Mouse (Mus musculus): ENCODE data around the gene Snrpf. TPM values are rescaled to one million over a fixed set of nuclear protein-coding genes. Genes with fewer than 3 reads are reported as not detected.
A peak's percentile ranks its signal among the peaks of the same experiment; 100 is the strongest.

Snrpf gene
- polyA plus RNA-seq, 1 experiment from 2014 or later: 41.3 TPM

GRCm38 (mm10) chr10:93614850-93615249 lies 25.3 kb upstream of the Snrpf start:
- ATAC-seq (ENCODE audit: low read depth): no peak
- Histone ChIP-seq H3K27ac (ENCODE audit: low read length) (no peak overlapping the region), H3K9me3 (replicated peaks; ENCODE audit: control insufficient read depth, low read length) (no peaks in the 10 kb centered on the region), H3K9ac (ENCODE audit: low read depth, low read length) (no peak overlapping the region), H3K27me3 (ENCODE audit: control insufficient read depth, insufficient read depth, low read depth, low read length) (no peaks in the 10 kb centered on the region), H3K4me3 (ENCODE audit: low read depth, low read length) (no peak overlapping the region), H3K36me3 (ENCODE audit: control insufficient read depth, insufficient read depth) (no peaks in the 10 kb centered on the region), H3K4me1 (ENCODE audit: control insufficient read depth, low read depth, low read length) (no peaks in the 10 kb centered on the region; the same call in 1 of the 2 replicates), H3K4me2 (ENCODE audit: low read depth, low read length) (no peak overlapping the region)
- 48% methylated on average over 8 of the region's 8 CpGs for WGBS (ENCODE audit: insufficient replicate concordance)

DNA sequence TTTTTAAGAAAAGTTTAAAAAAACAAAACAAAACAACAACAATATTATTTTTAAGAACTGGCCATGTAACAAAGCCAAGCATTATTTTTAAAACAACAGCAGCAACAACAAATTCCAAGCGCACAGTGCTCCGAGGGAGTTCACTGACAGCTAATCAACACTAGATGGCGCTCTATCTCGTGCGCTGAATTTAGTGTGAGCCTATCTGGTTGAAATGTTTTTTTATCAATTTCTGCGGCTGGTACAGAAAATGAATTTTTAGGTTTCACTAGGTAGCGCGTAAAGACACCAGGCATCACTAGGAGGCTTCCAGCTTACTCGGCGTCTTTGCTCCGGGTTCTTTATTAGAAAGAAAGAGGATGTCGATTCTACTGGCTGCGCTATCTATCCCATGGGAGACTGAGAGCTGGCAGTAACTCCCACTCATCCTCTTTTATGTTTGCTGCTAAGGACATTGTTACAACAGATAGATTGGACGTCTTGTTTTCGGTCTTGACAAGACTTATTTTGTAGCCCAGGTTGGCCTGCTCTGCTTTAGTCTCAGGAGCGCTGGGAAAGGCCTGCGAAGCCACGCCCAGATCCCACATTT lies 22.0 kb upstream of the Snrpf start:
- 0 out of 2 replicates have a peak, but pooled peaks cover 2% of the 10 kb centered on the region for H3K9me3 ChIP-seq (replicated peaks; ENCODE audit: control insufficient read depth, low read length)
- ATAC-seq (ENCODE audit: low read depth): no peak
- no peaks in the 10 kb centered on the region for H3K36me3 ChIP-seq (ENCODE audit: control insufficient read depth, insufficient read depth)
- no peaks in the 10 kb centered on the region; the same call in 1 of the 2 replicates for H3K4me1 ChIP-seq (ENCODE audit: control insufficient read depth, low read depth, low read length)
- 0 out of 2 replicates have a peak overlapping the region, but pooled peaks have one; percentile 1 for H3K4me2 ChIP-seq (ENCODE audit: low read depth, low read length)
- H3K27ac ChIP-seq (ENCODE audit: low read length): no peak overlapping the region
- no peak overlapping the region for H3K4me3 ChIP-seq (ENCODE audit: low read depth, low read length)
- H3K27me3 ChIP-seq (ENCODE audit: control insufficient read depth, insufficient read depth, low read depth, low read length): no peaks in the 10 kb centered on the region
- no peak overlapping the region for H3K9ac ChIP-seq (ENCODE audit: low read depth, low read length)
- WGBS (ENCODE audit: insufficient replicate concordance): 37% methylated on average over 18 of the region's 18 CpGs

- Histone ChIP-seq H3K4me3 (ENCODE audit: low read depth, low read length) (no peak overlapping the region), H3K27ac (ENCODE audit: low read length) (no peak overlapping the region), H3K4me1 (ENCODE audit: control insufficient read depth, low read depth, low read length) (no peaks in the 10 kb centered on the region; the same call in 1 of the 2 replicates), H3K9ac (ENCODE audit: low read depth, low read length) (no peak overlapping the region), H3K9me3 (replicated peaks; ENCODE audit: control insufficient read depth, low read length) (0 out of 2 replicates have a peak, but pooled peaks cover 2% of the 10 kb centered on the region), H3K27me3 (ENCODE audit: control insufficient read depth, insufficient read depth, low read depth, low read length) (no peaks in the 10 kb centered on the region), H3K4me2 (ENCODE audit: low read depth, low read length) (no peak overlapping the region), H3K36me3 (ENCODE audit: control insufficient read depth, insufficient read depth) (no peaks in the 10 kb centered on the region)
- 100% methylated on average over 1 of the region's 1 CpGs for WGBS (ENCODE audit: insufficient replicate concordance)
- no peak for ATAC-seq (ENCODE audit: low read depth)
Observed at GRCm38 (mm10) chr10:93610896-93611295, 21.4 kb upstream of the Snrpf start.

GRCm38 (mm10) chr10:93609236-93609635 lies 19.7 kb upstream of the Snrpf start:
- 85% methylated on average over 7 of the region's 7 CpGs for WGBS (ENCODE audit: insufficient replicate concordance)
- no peaks in the 10 kb centered on the region for H3K27me3 ChIP-seq (ENCODE audit: control insufficient read depth, insufficient read depth, low read depth, low read length)

DNA sequence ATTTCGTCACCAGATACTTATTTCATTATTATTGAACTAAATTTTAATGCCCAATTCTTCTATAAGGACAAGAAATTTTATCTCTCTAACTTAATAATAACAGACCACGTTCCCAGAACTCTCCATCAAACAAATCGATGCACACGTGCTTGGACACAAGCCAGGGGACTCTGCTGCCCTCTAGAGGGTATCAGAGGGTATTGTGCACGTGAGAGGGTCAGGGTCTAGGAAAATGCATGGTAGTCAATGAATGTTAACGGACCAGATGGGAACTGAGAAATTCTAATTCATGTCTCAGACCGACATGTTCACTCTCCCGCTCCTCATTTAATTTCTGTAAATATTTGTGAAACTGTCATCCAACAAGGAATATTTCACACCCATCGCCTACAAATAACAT lies 18.5 kb upstream of the Snrpf start:
- H3K36me3 ChIP-seq (ENCODE audit: control insufficient read depth, insufficient read depth): no peaks in the 10 kb centered on the region
- H3K9ac ChIP-seq (ENCODE audit: low read depth, low read length): no peak overlapping the region
- no peak overlapping the region for H3K4me3 ChIP-seq (ENCODE audit: low read depth, low read length)
- ATAC-seq (ENCODE audit: low read depth): no peak
- no peak overlapping the region for H3K27ac ChIP-seq (ENCODE audit: low read length)
- H3K4me1 ChIP-seq (ENCODE audit: control insufficient read depth, low read depth, low read length): no peaks in the 10 kb centered on the region; the same call in 1 of the 2 replicates
- 0 out of 2 replicates have a peak, but pooled peaks cover 2% of the 10 kb centered on the region for H3K9me3 ChIP-seq (replicated peaks; ENCODE audit: control insufficient read depth, low read length)
- 66% methylated on average over 9 of the region's 9 CpGs for WGBS (ENCODE audit: insufficient replicate concordance)
- no peaks in the 10 kb centered on the region for H3K27me3 ChIP-seq (ENCODE audit: control insufficient read depth, insufficient read depth, low read depth, low read length)
- H3K4me2 ChIP-seq (ENCODE audit: low read depth, low read length): no peak overlapping the region

More at GRCm38 (mm10) chr10:93609236-93609635, 19.7 kb upstream of the Snrpf start:
- Histone ChIP-seq H3K4me2 (ENCODE audit: low read depth, low read length) (no peak overlapping the region), H3K36me3 (ENCODE audit: control insufficient read depth, insufficient read depth) (no peaks in the 10 kb centered on the region), H3K27ac (ENCODE audit: low read length) (no peak overlapping the region), H3K9me3 (replicated peaks; ENCODE audit: control insufficient read depth, low read length) (0 out of 2 replicates have a peak, but pooled peaks cover 2% of the 10 kb centered on the region), H3K9ac (ENCODE audit: low read depth, low read length) (no peak overlapping the region), H3K4me3 (ENCODE audit: low read depth, low read length) (no peak overlapping the region), H3K4me1 (ENCODE audit: control insufficient read depth, low read depth, low read length) (no peaks in the 10 kb centered on the region; the same call in 1 of the 2 replicates)
- no peak for ATAC-seq (ENCODE audit: low read depth)

GRCm38 (mm10) chr10:93606326-93606725 lies 16.8 kb upstream of the Snrpf start:
- H3K4me2 ChIP-seq (ENCODE audit: low read depth, low read length): no peak overlapping the region
- 77% methylated on average over 9 of the region's 9 CpGs for WGBS (ENCODE audit: insufficient replicate concordance)
- no peak overlapping the region for H3K4me3 ChIP-seq (ENCODE audit: low read depth, low read length)
- no peak for ATAC-seq (ENCODE audit: low read depth)
- no peak overlapping the region for H3K27ac ChIP-seq (ENCODE audit: low read length)
- 0 out of 2 replicates have a peak, but pooled peaks cover 2% of the 10 kb centered on the region for H3K9me3 ChIP-seq (replicated peaks; ENCODE audit: control insufficient read depth, low read length)
- no peaks in the 10 kb centered on the region for H3K4me1 ChIP-seq (ENCODE audit: control insufficient read depth, low read depth, low read length)
- H3K9ac ChIP-seq (ENCODE audit: low read depth, low read length): no peak overlapping the region
- no peaks in the 10 kb centered on the region for H3K27me3 ChIP-seq (ENCODE audit: control insufficient read depth, insufficient read depth, low read depth, low read length)
- no peaks in the 10 kb centered on the region for H3K36me3 ChIP-seq (ENCODE audit: control insufficient read depth, insufficient read depth)

DNA sequence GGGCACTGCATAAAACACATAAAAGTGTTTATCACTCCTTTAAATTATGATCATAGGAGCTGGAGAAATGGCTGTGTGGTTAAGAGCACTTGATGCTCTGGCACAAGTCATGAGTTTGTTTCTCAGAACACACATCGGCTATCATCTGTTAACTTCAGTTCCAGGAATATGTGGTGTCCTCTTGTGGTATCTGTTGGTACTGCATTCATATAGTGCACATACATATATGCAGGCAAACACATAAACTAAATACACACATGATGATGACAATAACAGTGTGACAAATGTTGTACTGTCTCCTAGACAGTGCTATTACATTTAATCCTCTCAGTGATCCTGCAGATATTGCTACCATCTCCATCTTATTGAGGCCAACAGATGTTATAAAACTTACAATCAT lies 13.8 kb upstream of the Snrpf start:
- ATAC-seq (ENCODE audit: low read depth): no peak

DNA sequence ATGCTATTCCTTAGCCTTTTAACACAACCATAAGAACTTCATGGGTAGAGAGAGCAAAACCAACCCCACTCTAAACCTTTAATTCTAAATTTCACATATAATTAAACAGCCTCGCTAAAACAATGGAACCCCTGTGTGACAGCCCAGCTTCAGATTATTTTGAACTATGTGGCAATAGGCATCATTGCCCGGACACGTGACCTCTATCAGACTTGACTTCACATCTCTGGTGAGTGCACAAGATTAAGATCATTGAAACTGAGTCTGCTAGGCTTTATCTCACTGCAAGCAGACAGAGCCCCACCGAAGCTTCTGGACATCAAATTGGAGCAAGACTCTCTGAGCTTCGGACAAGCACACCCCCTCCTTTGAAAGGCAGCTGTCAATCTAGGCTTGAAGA lies 12.8 kb upstream of the Snrpf start:
- no peaks in the 10 kb centered on the region for H3K36me3 ChIP-seq (ENCODE audit: control insufficient read depth, insufficient read depth)
- no peak overlapping the region for H3K9ac ChIP-seq (ENCODE audit: low read depth, low read length)
- 44% methylated on average over 5 of the region's 5 CpGs for WGBS (ENCODE audit: insufficient replicate concordance)
- H3K4me3 ChIP-seq (ENCODE audit: low read depth, low read length): no peak overlapping the region
- no peaks in the 10 kb centered on the region for H3K4me1 ChIP-seq (ENCODE audit: control insufficient read depth, low read depth, low read length)
- no peak overlapping the region for H3K4me2 ChIP-seq (ENCODE audit: low read depth, low read length)
- no peak overlapping the region for H3K27ac ChIP-seq (ENCODE audit: low read length)
- ATAC-seq (ENCODE audit: low read depth): no peak
- no peaks in the 10 kb centered on the region for H3K27me3 ChIP-seq (ENCODE audit: control insufficient read depth, insufficient read depth, low read depth, low read length)
- H3K9me3 ChIP-seq (replicated peaks; ENCODE audit: control insufficient read depth, low read length): no peaks in the 10 kb centered on the region

More for the DNA sequence above, 13.8 kb upstream of the Snrpf start:
- H3K4me1 ChIP-seq (ENCODE audit: control insufficient read depth, low read depth, low read length): no peaks in the 10 kb centered on the region
- no peaks in the 10 kb centered on the region for H3K27me3 ChIP-seq (ENCODE audit: control insufficient read depth, insufficient read depth, low read depth, low read length)
- WGBS (ENCODE audit: insufficient replicate concordance): 76% methylated on average over 1 of the region's 1 CpGs
- H3K9me3 ChIP-seq (replicated peaks; ENCODE audit: control insufficient read depth, low read length): no peaks in the 10 kb centered on the region
- H3K9ac ChIP-seq (ENCODE audit: low read depth, low read length): no peak overlapping the region
- no peak overlapping the region for H3K4me2 ChIP-seq (ENCODE audit: low read depth, low read length)
- H3K36me3 ChIP-seq (ENCODE audit: control insufficient read depth, insufficient read depth): no peaks in the 10 kb centered on the region
- no peak overlapping the region for H3K27ac ChIP-seq (ENCODE audit: low read length)
- H3K4me3 ChIP-seq (ENCODE audit: low read depth, low read length): no peak overlapping the region

GRCm38 (mm10) chr10:93596641-93597040 lies 7.1 kb upstream of the Snrpf start:
- 60% methylated on average over 3 of the region's 3 CpGs for WGBS (ENCODE audit: insufficient replicate concordance)
- ATAC-seq (ENCODE audit: low read depth): no peak
- H3K4me1 ChIP-seq (ENCODE audit: control insufficient read depth, low read depth, low read length): peaks cover 6% of the 10 kb centered on the region; the same call in 1 of the 2 replicates

More at GRCm38 (mm10) chr10:93596641-93597040, 7.1 kb upstream of the Snrpf start:
- Histone ChIP-seq H3K9ac (ENCODE audit: low read depth, low read length) (no peak overlapping the region), H3K4me3 (ENCODE audit: low read depth, low read length) (no peak overlapping the region), H3K4me2 (ENCODE audit: low read depth, low read length) (no peak overlapping the region), H3K27me3 (ENCODE audit: control insufficient read depth, insufficient read depth, low read depth, low read length) (no peaks in the 10 kb centered on the region), H3K27ac (ENCODE audit: low read length) (no peak overlapping the region), H3K36me3 (ENCODE audit: control insufficient read depth, insufficient read depth) (no peaks in the 10 kb centered on the region), H3K9me3 (replicated peaks; ENCODE audit: control insufficient read depth, low read length) (no peaks in the 10 kb centered on the region)

All from liver, embryonic 16.5 days (tissue).